Mouse (Mus musculus): ENCODE measurements around the gene Akt1s1.
"Not testable (repeated sequence)": the region's sequence is repeated elsewhere in the genome, so short reads cannot be mapped to it uniquely, and the experiment has no call there.

The Akt1s1 gene

DNA sequence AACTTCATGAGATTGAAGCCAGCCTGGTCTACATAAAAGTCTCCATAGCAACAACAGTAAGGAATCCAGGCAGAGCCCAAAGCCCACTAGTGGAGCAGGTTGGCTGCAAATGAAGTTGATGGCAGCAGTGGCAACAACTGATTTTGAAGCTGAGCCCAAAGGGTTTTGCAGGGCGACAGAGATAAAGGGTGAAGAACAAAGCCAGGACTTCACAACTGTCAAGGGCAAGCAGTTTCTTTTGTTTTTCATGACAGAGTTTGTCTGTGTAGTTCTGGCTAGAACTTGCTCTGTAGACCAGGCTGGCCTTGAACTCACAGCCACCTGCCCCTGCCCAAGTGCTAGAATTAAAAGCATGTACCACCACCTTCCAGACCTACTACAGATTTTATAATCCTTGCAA, 22.4 kb downstream of the Akt1s1 start:
- DNase-seq, result no peak

DNA sequence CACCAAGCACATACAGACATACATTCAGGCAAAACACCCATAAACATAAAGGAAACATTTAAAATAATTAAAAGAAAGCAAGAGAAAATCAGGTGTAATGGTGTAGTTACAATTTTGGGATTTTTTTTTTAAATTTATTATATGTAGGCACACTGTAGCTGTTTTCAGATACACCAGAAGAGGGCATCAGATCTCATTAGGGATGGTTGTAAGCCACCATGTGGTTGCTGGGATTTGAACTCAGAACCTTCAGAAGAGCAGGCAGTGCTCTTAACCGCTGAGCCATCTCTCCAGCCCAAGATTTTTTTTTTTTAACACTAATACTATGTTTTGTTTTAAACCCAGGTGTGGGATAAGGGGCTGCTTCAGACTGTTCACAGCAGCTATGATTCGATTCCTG, 23.0 kb downstream of the Akt1s1 start:
- not testable (repeated sequence) for DNase-seq

DNA sequence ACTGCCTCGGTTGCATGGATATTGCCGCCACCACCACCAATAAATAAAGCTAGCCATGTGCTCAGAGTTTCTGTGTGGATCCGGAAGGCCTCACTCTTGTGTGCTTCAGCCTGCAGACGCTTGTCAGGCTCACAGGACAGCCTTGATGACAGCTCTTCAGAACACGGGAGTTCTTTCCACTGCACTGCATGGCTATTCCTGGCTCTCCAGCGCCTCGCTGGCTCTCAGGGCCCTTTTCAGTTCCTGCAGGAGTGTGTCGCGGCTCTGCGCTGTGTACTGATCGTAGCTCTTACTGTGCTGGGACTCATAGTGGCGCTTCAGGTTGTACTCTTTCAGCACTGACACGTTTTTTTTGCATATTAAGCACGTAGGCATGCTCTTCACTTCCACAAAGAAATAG, 29.0 kb downstream of the Akt1s1 start:
- DNase-seq, result no peak

DNA sequence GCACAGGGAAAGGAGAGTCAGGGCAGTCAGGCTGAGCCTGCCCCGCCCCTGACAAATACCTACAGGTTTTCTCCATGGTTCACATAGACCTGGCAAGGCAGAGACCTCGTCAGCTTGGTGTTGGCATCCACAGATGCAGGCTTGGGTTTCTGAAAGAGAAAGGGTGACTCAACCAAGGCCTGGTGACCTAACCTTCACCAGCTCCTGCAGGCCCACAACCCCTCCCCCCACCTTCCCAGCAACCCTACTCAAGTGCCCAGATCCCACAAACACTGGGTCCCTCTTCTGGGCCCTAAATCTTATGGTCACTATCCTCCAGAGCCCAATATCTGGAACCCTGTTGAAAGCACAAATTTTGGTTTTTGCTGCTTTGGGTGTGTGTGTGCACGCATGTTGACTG, 34.2 kb downstream of the Akt1s1 start:
- no peak for DNase-seq

DNA sequence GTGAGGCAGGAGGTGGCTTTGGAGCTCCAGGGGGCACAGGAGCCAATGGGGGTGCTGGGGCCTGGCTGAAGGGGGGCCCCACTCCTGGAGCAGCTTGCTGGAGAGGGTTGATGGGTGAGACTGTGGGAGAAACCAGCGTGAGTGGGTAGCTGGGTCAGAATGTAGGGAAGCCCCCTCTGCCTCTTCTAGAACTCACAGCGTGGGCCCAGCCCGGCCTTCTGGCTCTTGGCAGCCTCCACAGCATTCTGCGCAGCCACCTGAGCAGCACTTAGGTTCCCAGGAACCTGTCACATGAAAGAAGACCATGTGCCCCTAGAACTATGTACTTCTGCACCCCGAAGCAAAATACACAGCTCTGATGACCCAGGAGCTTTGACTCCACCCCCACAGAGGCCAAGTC, 35.8 kb downstream of the Akt1s1 start:
- no peak for DNase-seq

DNA sequence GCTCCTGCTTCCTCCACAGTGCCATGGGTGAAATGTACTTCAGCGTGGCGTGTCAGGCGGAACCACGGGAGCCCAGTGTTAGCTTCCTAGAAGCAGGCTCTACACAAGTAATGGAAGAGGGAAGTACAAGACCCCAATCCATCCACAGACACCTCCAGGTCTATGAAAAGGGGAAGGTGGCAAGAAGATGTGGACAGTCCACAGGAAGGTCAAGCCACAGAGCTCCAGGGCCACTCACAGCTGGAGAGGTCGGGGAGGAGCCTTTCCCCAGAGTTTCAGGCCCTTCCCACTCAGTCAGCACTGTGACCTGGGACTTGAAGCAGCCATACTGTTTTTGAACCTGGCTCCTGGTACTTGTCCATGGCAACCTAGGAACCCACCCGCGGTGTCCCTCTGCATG, 38.2 kb downstream of the Akt1s1 start:
- peak in 1 of 2 experiments; percentile 43 for DNase-seq

DNA sequence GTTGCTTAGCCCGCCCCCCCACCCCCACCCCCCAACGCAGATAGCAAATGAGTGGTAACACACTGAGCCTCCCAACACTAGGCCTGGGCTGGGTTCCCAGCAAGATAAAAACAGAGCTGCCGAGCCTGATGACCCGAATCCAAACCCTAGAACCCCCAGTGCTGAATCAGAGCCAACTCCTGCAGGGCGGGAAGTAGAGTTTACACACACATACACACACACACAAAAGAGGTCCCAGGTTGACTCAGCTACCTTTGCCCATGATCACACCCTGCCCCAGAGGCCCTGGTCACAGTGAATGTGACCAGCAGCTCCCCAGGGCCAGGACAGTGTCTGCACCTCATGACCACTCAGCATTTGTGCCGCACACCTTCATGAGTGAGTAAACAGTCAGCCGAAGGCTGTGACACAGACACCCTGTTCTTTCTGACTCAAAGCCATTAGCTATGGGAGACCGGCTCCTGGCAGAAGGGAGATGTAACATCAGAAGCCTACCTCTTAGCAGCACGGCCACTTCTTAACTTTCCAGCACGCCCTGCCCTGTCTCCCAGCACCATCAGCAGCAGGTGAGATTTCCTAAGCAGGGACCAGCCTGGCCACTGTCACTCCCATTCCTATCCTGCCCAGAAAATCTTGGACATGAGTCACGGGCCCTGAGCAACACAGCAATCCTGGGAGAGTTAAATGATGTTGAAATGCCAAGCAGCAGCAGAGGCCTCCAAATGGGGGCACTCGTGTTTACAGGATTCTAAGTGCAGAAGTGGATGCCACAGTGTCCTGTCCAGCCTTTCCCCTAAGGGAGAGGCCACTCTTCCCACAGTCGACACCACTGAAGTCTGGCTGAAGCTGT, 39.7 kb downstream of the Akt1s1 start:
- no peak for DNase-seq

DNA sequence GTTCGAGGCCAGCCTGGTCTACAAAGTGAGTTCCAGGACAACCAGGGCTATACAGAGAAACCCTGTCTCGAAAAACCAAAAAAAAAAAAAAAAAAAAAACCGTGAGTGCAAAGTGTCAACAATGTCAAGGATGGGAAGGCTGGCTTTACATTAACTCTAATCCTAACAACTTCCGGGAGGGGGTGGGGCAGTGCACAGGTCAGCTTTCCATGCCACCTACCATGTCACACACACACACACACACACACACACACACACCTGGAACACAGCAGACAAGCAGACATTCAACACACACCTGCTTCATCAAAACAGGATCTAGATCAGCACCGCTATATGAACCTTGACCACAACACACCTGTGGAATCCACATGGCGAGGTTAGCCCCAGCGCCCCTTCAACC, 41.4 kb downstream of the Akt1s1 start:
- no peak for DNase-seq

DNA sequence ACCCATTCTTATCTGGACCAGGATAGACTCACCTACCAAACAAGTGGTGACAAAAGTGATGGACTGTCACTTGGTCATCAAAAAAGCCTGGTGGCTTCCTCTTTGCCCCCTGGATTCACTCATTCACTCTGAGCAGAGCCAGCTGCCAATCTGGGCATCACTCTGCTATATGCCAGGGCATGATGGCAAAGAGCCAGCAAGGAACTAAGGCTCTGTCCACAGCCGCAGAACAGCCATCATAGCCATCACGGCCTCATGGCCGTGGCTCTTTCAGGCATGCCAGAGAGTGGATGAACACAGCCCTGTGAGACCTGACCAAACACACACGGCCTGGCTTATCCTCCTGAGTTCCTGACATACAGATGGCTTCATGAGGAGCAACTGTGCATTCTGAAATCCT, 41.9 kb downstream of the Akt1s1 start:
- DNase-seq, result no peak

DNA sequence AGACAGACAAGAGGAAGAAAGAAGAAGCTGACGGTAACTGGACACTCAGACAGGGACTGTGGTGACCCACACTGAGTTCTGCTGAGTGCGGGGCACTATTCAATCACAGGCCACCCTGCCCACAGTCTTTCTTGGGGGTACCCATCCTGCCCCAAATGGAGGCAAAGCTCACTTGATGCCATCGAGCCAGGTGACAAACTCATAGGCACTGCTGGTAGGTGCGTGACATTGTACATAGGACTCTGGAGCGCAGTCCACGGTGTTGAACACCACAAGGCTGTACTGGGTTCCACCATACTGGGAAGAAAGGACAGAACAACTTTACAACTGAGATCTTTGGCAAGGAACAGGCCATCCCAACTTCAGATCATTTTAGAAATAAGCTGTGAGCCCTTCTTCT, 42.8 kb downstream of the Akt1s1 start:
- no peak for DNase-seq

DNA sequence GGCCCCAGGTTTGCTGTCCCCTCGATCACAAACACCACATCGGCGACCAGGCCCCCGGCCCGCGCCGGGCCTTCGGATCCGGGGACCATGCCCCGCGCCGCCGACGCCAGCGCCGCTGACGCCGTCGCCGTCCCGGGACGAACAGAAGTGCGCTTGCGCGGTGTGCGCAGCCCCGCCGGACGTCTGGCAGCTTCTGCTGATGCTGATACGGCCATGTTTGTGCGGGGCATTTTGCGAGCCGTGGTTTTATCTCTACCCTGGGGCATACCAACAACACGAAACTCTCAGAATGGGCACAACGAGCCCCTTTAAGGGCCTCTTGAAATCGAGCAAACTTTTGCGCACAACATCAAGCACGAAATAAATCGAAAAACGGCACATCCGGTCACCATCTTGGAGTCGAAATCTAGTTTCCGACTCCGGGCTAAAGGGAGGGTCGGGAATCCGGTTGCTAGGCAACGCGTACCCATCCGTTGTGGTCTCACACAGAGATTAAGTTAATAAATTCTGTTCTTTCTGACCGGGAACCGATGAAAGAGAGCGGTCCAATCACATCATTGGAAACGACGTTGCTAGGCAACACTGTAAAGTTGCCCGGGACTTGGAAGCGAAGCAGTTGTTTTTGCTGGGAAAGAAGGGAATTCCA, 43.6 kb downstream of the Akt1s1 start, which contains the start of gene Med25:
Gene Med25 (minus strand): TSS at position 437 of the 646 bp plus-strand sequence.
- DNase-seq, result peak; percentile 90 to 94

DNA sequence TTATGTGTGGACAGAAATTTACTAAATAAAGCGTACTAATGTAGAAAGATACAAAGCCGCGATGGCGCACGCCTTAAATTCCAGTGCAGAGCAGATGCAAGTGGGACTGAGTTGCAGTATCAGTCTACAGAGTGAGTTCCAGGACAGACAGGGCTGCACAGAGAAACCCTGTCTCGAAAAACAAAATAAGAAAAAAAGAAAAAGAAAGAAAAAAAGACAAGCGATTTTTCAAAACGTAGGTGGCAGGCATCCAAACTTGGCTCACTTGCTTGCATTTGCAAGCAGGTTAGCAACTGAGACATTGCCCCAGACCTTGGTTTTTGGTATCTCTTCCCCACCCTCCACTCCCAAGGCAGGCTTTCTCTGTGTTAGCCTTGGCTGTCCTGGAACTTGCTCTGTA, 44.4 kb downstream of the Akt1s1 start:
- DNase-seq, result no peak

DNA sequence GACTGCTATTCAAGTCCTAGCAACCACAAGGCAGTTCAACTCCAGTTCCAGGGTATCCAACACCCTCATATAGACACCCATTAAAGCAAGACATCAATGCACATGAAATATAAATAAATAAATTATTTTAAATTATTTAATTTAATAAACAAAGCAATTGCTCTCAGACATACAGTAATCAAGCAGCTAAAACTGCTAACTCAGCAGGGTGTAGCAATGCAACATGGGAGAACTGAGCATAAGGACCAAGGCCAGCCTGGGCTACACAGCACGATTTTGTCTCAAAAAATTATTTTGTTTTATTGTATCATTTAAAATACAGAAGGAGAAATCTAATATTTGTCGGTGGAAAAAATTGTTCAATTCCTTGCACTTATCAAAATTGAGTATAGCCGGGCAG, 45.4 kb downstream of the Akt1s1 start:
- DNase-seq, result no peak

DNA sequence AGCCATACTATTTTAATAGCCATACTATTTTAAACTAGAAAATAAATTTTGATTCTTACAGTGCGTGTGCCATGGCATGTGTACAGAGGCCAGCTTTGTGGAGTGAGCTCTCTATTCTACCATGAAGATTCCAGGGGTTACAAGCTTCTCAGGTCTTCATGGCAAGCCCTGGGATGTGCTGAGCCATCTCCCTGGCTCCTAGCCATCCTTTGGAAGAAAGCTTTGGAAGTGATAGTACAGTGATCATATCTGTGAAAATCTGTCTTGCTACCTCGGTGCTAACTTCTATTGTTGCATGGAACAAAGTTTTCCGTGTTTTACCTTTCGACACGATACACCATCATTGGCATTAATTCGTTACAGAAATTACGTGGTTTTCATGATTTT, 46.4 kb downstream of the Akt1s1 start:
- no peak for DNase-seq

DNA sequence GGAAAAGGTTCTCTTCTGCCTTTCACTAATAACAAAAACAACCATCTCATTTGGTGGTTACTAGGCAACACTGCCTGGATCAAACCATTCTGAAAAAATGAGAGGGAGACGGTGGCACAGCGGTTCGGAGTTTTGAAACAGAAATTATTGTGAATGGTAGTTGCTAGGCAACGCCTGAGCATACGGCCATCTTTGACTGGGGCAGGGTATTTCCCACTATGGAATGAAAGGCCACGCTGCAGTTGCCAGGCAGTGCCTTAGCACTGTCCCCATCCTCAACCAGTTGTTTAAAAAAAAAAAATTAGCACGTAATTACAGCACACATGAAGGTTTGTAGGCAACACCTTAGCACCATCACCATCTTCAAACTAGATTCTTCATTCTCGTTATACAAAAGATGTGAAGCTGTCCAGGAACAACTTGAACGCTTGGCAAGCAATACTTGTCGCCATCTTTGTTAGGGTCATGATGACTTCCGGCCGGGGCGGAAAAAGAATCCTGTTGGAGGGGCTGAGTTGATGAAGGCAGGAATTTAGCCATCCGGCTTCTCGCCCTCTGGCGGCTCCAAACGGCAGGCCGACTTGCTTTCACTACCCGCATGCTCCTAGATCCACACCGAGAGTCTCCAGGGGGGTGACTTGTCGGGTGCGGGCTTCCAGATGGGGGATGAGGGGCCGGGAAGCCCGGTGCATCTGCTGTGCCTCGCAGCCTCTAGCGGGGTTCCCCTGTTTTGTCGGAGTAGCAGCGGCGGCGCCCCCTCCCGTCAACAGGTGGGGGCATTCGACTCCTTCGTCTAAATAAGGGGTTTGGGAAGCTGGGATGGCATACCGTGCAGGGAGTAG, 47.0 kb downstream of the Akt1s1 start, which contains the start of gene Fuz:
Gene Fuz (plus strand): TSS at position 487 of the 842 bp plus-strand sequence.
- DNase-seq, result peak; percentile 93 to 95

DNA sequence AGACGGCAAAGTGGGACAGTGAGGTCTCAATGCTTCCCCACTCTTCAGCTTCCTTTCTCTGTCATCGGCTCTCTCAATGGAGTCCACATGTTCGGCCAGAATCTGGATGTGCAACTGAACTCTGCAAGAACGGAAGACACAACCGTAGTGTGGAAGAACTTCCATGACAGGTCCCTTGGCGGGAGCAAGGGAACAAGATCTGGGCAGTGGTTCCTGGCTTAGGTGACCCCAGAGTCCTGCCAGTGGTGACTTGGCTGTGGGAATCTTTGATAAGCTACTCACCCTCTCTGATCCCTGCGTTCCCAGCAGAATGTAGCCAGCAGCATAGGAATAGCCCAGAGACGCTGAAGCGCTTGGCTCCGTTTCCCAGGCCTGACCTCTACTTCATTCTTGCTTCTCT, 47.7 kb downstream of the Akt1s1 start:
- no peak for DNase-seq

DNA sequence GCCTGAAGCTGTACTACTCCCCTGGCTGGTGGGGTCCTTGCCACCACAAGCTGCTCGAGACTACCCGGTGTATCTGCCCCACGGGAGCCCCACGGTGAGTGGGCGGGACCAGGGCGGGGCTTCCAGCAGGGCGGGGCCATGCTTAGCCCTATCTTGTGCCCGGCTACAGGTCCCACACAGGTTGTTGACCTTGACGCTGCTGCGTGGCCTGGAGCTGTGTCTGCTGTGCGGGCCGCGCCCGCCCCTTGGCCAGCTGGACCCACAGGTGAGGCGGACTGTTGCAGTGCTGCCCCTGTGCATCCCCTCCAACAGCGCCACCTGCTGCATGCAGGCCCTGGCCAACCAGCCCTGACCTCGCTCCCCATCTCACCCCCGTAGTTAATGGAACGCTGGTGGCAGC, 49.8 kb downstream of the Akt1s1 start:
- DNase-seq, result peak; percentile 45 to 56

DNA sequence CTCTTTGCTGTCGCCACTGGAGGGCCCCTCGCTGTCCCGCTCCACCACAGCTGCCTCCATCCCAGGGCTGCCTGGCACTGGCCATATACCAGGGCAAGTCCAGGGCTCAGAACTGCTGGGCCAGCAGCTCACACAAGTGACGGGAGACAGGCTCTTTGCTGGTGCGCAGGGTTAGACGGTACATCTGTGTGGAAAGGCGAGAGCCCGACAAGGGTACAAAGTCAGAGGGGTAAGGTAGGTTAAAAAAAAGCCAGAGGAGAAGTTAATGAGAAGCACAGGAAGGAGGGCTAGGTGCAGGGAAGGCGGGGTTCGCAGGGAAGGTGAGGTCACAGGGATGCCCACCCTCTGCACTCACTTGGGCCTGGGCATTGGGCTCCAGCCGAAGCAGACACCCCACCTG, 51.8 kb downstream of the Akt1s1 start:
- DNase-seq, result no peak

DNA sequence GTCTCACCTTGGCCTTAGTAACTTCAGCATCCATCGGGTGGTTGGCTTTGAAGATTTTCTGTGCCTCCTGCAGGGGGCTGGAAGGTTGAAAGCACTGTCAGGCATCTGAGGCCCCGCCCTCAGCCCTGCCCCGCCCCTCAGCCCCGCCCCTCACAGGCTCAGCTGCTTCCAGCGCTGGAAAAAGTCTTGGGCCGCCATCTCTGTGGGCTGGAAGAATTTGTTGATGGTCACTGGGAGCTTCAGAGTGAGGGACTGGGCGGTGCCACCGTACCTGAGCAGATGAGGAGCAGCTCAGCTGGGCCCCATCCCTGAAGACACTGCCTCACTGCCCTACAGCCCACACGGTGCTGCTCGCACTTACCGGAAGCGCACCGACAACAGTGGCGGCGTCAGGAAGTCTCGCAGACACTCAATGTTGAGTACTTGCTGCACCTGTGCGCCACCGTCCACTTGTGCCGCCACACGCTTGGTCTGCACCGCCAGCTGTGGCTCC, 52.5 kb downstream of the Akt1s1 start:
- peak; percentile 60 to 67 for DNase-seq

Data from lung, postnatal 4 days (tissue).